Mouse (Mus musculus): Measurements from ENCODE around the gene Def8.
"Not testable (repeated sequence)": the region's sequence is repeated elsewhere in the genome, so short reads cannot be mapped to it uniquely, and the experiment has no call there.

Def8 gene

GRCm38 (mm10) chr8:123412560-123413170, 10.7 kb upstream of the Def8 start:
- no peak for DNase-seq (ENCODE audit: extremely low spot score, low read depth, low spot score)

GRCm38 (mm10) chr8:123414255-123414654, 9.1 kb upstream of the Def8 start:
- no peak for DNase-seq (ENCODE audit: extremely low spot score, low read depth, low spot score)

- not testable (repeated sequence) for DNase-seq (ENCODE audit: extremely low spot score, low read depth, low spot score)
Observed at GRCm38 (mm10) chr8:123414997-123415696, 8.2 kb upstream of the Def8 start.

- no peak for DNase-seq (ENCODE audit: extremely low spot score, low read depth, low spot score)
Observed at GRCm38 (mm10) chr8:123415967-123416943, 7.1 kb upstream of the Def8 start.

- no peak for DNase-seq (ENCODE audit: extremely low spot score, low read depth, low spot score)
Observed at GRCm38 (mm10) chr8:123416944-123417555, 6.3 kb upstream of the Def8 start.

- DNase-seq (ENCODE audit: extremely low spot score, low read depth, low spot score), result no peak
Observed at GRCm38 (mm10) chr8:123419711-123420110, 3.6 kb upstream of the Def8 start.

GRCm38 (mm10) chr8:123420525-123421281, 2.6 kb upstream of the Def8 start:
- DNase-seq (ENCODE audit: extremely low spot score, low read depth, low spot score), result no peak

- no peak for DNase-seq (ENCODE audit: extremely low spot score, low read depth, low spot score)
Observed at GRCm38 (mm10) chr8:123421325-123421724, 2.0 kb upstream of the Def8 start.

GRCm38 (mm10) chr8:123422056-123422780, 1.1 kb upstream of the Def8 start:
- DNase-seq (ENCODE audit: extremely low spot score, low read depth, low spot score), result no peak

- DNase-seq (ENCODE audit: extremely low spot score, low read depth, low spot score), result no peak
Observed at GRCm38 (mm10) chr8:123422781-123423159, 557 bp upstream of the Def8 start.

GRCm38 (mm10) chr8:123426511-123427509, 3.5 kb downstream of the Def8 start:
- no peak for DNase-seq (ENCODE audit: extremely low spot score, low read depth, low spot score)

GRCm38 (mm10) chr8:123427639-123428275, 4.4 kb downstream of the Def8 start:
- no peak for DNase-seq (ENCODE audit: extremely low spot score, low read depth, low spot score)

- DNase-seq (ENCODE audit: extremely low spot score, low read depth, low spot score), result no peak
Observed at GRCm38 (mm10) chr8:123428343-123428893, 5.1 kb downstream of the Def8 start.

- no peak for DNase-seq (ENCODE audit: extremely low spot score, low read depth, low spot score)
Observed at GRCm38 (mm10) chr8:123428939-123429721, 5.8 kb downstream of the Def8 start.

GRCm38 (mm10) chr8:123429722-123430013, 6.3 kb downstream of the Def8 start:
- DNase-seq (ENCODE audit: extremely low spot score, low read depth, low spot score), result not testable (repeated sequence)

GRCm38 (mm10) chr8:123430936-123431335, 7.6 kb downstream of the Def8 start:
- DNase-seq (ENCODE audit: extremely low spot score, low read depth, low spot score), result not testable (repeated sequence)

Measured in hindlimb bud, embryonic 11.5 days (tissue).